Mouse (Mus musculus) bone marrow macrophage, adult 2 months (primary cell): ENCODE measurements at regions not wholly inside any gene's neighbourhood (a gene's known extent, or its start where the extent isn't known, plus 50 kb on each side); places are given as distances from the start of the nearest gene placed in this dataset.

Experiments used
- CTCF ChIP-seq: IDR thresholded peaks from 2 replicates; pipeline ENCODE4 v1.5.1; 2012; ENCODE audit warnings: low read depth, mild to moderate bottlenecking, low read length, moderate library complexity
- POLR2A ChIP-seq: IDR thresholded peaks from 2 replicates; pipeline ENCODE4 v1.6.1; 2012; ENCODE audit warnings: mild to moderate bottlenecking, low read depth, low read length, borderline replicate concordance

GRCm38 (mm10) chr2:53619681-53620080 is 428.2 kb downstream of the Arl6ip6 start:
- no peak for TF ChIP-seq CTCF
- TF ChIP-seq POLR2A, result no peak
